Mouse (Mus musculus) lung, adult 2 months (tissue): ENCODE data around the gene Cd19.

Source experiments
- CTCF ChIP-seq: fragments of 200-500 bp; IDR thresholded peaks from 2 replicates; pipeline ENCODE4 v1.5.1; 2011; ENCODE audit warnings: mild to moderate bottlenecking, low read length, control low read depth; ENCODE audit not compliant: insufficient read depth
- POLR2A ChIP-seq: fragments of 200-500 bp; IDR thresholded peaks from 2 replicates; pipeline ENCODE4 v1.6.1; 2011; ENCODE audit warnings: low read depth, mild to moderate bottlenecking, control low read depth, low read length, borderline replicate concordance; ENCODE audit errors: extremely low read depth

GRCm38 (mm10) chr7:126444536-126444935 lies 29.8 kb upstream of the Cd19 start:
- TF ChIP-seq CTCF: no peak
- no peak for TF ChIP-seq POLR2A
